Mouse (Mus musculus): ENCODE measurements around the gene Naa30. TPM values are rescaled to one million over a fixed set of nuclear protein-coding genes. Genes with fewer than 3 reads are reported as not detected.

Naa30 gene
- 10.9 and 11.4 TPM in 2 replicates for polyA plus RNA-seq (2015; fragmentation: Nextera tagmentation; extraction: Ambion mirVana)

DNA sequence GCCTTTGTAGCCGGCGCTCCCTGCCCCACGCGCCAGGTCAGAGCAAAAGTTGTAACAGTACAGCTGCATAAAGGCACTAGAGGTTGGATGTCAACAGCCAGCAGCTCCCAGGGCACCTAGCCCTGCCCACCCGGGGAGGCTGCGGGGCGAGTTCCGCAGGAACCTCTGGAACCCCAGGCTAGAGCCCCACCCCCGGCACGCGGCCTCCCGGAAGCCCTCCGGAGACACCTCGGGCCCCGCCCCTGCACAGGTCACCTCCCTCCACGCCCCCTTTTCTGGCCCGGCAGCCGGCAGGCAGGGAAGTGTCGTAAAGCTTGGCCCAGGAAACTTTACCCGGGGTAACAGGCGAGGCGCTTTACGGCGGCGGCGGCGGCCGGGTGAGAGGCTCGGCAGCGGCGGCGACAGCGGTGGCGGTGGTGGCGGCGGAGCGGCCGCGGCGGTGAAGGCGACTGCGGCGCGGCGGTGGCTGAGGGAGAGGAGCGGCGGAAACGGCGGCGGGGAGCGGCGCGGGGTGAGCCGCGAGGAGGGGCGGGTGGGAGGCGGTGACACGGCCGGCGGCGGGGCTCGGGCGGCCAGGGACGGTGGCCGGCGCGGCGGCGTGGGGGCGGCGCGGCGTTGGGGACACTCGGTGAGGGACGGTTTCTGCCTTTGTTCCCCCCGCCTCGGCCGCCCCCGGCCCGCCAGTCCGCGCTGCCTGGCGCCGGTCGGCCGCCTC lies at the start of gene Naa30:
TSS of gene Naa30 (plus strand) at position 360 of the 715 bp plus-strand sequence.
- Histone ChIP-seq H3K9ac (ENCODE audit: low read depth, low read length) (peak within 1 kb of the TSS; percentile 95), H3K4me1 (replicated peaks; ENCODE audit: control insufficient read depth, insufficient read depth, low read length) (no peaks in the 10 kb centered on the region), H3K9me3 (ENCODE audit: control insufficient read depth) (no peaks in the 10 kb centered on the region), H3K4me3 (ENCODE audit: low read depth, low read length) (peak within 1 kb of the TSS; percentile 97), H3K27ac (ENCODE audit: low read depth, low read length) (peak within 1 kb of the TSS; percentile 91), H3K27me3 (replicated peaks; ENCODE audit: control insufficient read depth, insufficient read depth, low read length) (no peaks in the 10 kb centered on the region), H3K4me2 (replicated peaks; ENCODE audit: low read depth) (peak within 1 kb of the TSS; percentile 87), H3K36me3 (ENCODE audit: control insufficient read depth, insufficient read depth) (no peaks in the 10 kb centered on the region)
- under 1% methylated on average over 42 of the region's 86 CpGs for WGBS
- TF ChIP-seq CTCF (IDR thresholded peaks at IDR 0.05; ENCODE audit: low read depth) = no peak
- ATAC-seq = peak; percentile 90

DNA sequence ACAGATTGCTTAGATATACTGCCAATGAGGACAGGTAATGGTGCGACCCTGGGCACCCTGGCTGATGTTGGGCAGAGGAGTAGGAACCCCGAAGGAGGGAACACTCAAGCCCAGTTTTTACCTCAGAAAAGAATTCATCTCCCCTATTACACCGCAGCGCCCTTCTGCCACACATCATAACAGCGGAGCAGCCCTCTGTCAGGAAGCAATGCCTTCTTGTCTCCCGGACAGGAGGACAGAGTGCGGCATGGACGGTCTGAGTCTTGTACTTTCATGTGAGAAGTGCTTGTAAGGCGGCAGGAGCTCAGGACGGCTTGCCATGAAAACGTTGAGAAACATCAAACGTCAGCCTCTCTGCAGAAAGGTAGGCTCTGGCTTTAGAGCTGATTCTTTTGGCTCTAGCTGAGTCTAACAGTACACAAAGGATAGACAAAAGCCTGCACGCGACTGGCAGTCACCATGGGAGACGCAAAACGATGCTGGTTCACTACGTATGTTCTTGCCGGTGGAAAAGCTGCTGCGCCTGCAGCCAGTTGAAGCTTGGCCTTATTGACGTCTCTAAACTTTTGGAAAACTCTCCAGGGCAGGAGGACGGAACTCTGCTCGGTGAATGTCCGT lies 44.8 kb upstream of the Naa30 start:
- Histone ChIP-seq H3K4me2 (replicated peaks; ENCODE audit: low read depth) (no peak overlapping the region), H3K9ac (ENCODE audit: low read depth, low read length) (no peak overlapping the region), H3K9me3 (ENCODE audit: control insufficient read depth) (0 out of 2 replicates have a peak, but pooled peaks cover 3% of the 10 kb centered on the region), H3K27me3 (replicated peaks; ENCODE audit: control insufficient read depth, insufficient read depth, low read length) (no peaks in the 10 kb centered on the region), H3K27ac (ENCODE audit: low read depth, low read length) (no peak overlapping the region), H3K4me3 (ENCODE audit: low read depth, low read length) (no peak overlapping the region), H3K4me1 (replicated peaks; ENCODE audit: control insufficient read depth, insufficient read depth, low read length) (no peaks in the 10 kb centered on the region), H3K36me3 (ENCODE audit: control insufficient read depth, insufficient read depth) (no peaks in the 10 kb centered on the region)
- ATAC-seq = no peak
- no peak for TF ChIP-seq CTCF (IDR thresholded peaks at IDR 0.05; ENCODE audit: low read depth)
- 83% methylated on average over 23 of the region's 23 CpGs for WGBS

DNA sequence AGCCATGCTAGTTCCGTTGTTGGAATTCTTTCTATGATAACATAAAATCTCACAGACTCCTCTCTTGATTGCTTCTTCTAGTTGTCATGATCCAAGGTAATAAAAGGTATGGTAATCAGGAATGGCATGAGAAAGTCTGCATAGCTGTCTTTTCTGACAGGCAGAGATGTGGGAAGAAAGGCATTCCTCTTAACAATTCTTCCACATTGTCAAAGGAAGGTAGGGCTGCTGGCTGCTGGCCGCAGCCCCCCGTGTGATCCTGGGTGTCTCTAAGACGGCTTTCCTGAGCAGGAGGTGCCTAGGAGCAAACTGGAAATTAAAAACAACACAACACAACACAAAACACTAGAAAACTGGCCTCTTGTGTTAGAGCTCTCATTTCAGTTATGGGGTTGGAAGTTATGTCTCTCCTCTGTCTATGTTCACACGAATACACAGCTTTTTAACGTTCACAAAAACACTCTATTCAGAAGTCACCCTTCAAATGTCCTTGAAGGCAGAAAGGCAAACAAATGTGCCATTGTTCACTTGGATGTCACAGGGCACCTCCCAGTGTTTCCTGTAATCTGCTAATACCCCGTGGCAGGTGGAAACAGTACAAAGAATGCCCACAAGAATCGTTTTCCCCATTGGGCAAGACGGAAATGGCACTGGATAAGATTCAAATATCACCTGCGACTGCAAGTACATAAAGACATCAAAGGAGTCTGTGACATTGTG lies 43.3 kb upstream of the Naa30 start:
- 0 out of 2 replicates have a peak, but pooled peaks cover 3% of the 10 kb centered on the region for H3K9me3 ChIP-seq (ENCODE audit: control insufficient read depth)
- no peak overlapping the region for H3K9ac ChIP-seq (ENCODE audit: low read depth, low read length)
- WGBS = 60% methylated on average over 10 of the region's 10 CpGs
- no peaks in the 10 kb centered on the region for H3K4me1 ChIP-seq (replicated peaks; ENCODE audit: control insufficient read depth, insufficient read depth, low read length)
- H3K27me3 ChIP-seq (replicated peaks; ENCODE audit: control insufficient read depth, insufficient read depth, low read length) = no peaks in the 10 kb centered on the region
- ATAC-seq = no peak
- no peak overlapping the region for H3K4me3 ChIP-seq (ENCODE audit: low read depth, low read length)
- H3K27ac ChIP-seq (ENCODE audit: low read depth, low read length) = no peak overlapping the region
- TF ChIP-seq CTCF (IDR thresholded peaks at IDR 0.05; ENCODE audit: low read depth) = no peak
- H3K4me2 ChIP-seq (replicated peaks; ENCODE audit: low read depth) = no peak overlapping the region
- no peaks in the 10 kb centered on the region for H3K36me3 ChIP-seq (ENCODE audit: control insufficient read depth, insufficient read depth)

DNA sequence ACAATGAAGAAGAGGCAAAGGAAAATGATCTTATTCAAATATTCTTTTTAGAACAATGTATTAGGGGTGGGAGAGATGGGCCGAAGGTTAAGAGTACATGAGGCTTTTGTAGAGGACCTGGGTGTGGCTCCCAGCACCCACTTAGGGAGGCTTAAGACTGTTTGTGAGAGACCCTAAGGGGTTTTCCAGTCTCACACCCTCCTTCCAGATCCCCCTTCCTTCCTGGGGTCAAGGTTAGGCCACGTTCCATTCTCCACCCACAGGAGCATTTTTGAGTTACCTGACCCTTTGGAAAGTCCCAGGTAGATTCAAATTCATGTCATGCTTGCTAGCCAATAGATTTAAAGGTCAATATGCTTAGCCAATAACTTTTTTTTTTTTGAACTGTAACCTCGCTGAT lies 39.6 kb upstream of the Naa30 start:
- 0 out of 2 replicates have a peak, but pooled peaks cover 3% of the 10 kb centered on the region for H3K9me3 ChIP-seq (ENCODE audit: control insufficient read depth)
- H3K27ac ChIP-seq (ENCODE audit: low read depth, low read length) = no peak overlapping the region
- H3K4me3 ChIP-seq (ENCODE audit: low read depth, low read length) = no peak overlapping the region
- H3K9ac ChIP-seq (ENCODE audit: low read depth, low read length) = no peak overlapping the region
- no peak for ATAC-seq
- no peaks in the 10 kb centered on the region for H3K4me1 ChIP-seq (replicated peaks; ENCODE audit: control insufficient read depth, insufficient read depth, low read length)
- WGBS = 92% methylated on average over 3 of the region's 3 CpGs
- no peaks in the 10 kb centered on the region for H3K27me3 ChIP-seq (replicated peaks; ENCODE audit: control insufficient read depth, insufficient read depth, low read length)
- no peak for TF ChIP-seq CTCF (IDR thresholded peaks at IDR 0.05; ENCODE audit: low read depth)
- H3K36me3 ChIP-seq (ENCODE audit: control insufficient read depth, insufficient read depth) = no peaks in the 10 kb centered on the region
- no peak overlapping the region for H3K4me2 ChIP-seq (replicated peaks; ENCODE audit: low read depth)

DNA sequence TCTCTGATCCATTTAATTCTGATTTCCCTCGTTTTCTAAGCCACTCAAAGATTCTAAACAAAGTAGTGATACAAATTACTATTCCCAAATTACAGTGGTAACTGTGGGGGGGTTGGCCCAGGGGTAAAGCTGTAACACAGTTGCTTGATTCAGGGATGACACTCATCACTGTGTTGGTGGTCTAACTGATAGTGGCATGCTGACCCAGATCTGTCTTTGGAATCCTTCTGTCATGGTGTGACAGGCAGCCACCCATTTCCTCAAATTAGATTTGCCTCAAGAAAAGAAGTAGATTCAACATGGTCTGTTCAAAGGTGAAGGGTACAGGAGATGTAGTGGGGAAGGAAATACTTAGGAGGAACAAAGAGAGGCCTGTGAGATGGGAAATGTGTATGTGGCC lies 33.9 kb upstream of the Naa30 start:
- Histone ChIP-seq H3K9me3 (ENCODE audit: control insufficient read depth) (no peaks in the 10 kb centered on the region), H3K36me3 (ENCODE audit: control insufficient read depth, insufficient read depth) (no peaks in the 10 kb centered on the region), H3K27me3 (replicated peaks; ENCODE audit: control insufficient read depth, insufficient read depth, low read length) (no peaks in the 10 kb centered on the region), H3K4me3 (ENCODE audit: low read depth, low read length) (no peak overlapping the region), H3K4me1 (replicated peaks; ENCODE audit: control insufficient read depth, insufficient read depth, low read length) (no peaks in the 10 kb centered on the region), H3K4me2 (replicated peaks; ENCODE audit: low read depth) (no peak overlapping the region), H3K27ac (ENCODE audit: low read depth, low read length) (no peak overlapping the region), H3K9ac (ENCODE audit: low read depth, low read length) (no peak overlapping the region)
- no peak for TF ChIP-seq CTCF (IDR thresholded peaks at IDR 0.05; ENCODE audit: low read depth)
- 56% methylated on average over 1 of the region's 1 CpGs for WGBS
- ATAC-seq = no peak

DNA sequence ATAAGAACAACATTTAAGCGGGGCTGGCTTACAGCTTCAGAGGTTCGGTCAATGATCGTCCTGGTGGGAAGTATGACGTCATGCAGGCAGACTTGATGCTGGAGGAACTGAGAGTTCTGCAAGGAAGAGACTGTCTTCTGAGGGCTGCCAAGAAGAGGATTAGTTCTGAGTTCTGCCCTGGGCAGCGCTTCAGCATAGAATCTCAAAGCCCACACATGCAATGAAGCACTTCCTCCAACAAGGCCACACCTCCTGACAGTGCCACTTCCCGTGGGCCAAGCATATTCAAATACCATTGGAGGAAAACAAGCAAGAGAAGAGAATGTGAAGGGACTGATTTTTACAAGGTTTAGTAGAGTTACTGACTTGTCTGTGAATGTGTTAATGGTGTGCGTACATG lies 31.3 kb upstream of the Naa30 start:
- Histone ChIP-seq H3K9ac (ENCODE audit: low read depth, low read length) (no peak overlapping the region), H3K36me3 (ENCODE audit: control insufficient read depth, insufficient read depth) (no peaks in the 10 kb centered on the region), H3K9me3 (ENCODE audit: control insufficient read depth) (no peaks in the 10 kb centered on the region), H3K4me1 (replicated peaks; ENCODE audit: control insufficient read depth, insufficient read depth, low read length) (no peaks in the 10 kb centered on the region), H3K27ac (ENCODE audit: low read depth, low read length) (no peak overlapping the region), H3K4me2 (replicated peaks; ENCODE audit: low read depth) (no peak overlapping the region), H3K27me3 (replicated peaks; ENCODE audit: control insufficient read depth, insufficient read depth, low read length) (no peaks in the 10 kb centered on the region), H3K4me3 (ENCODE audit: low read depth, low read length) (no peak overlapping the region)
- no peak for TF ChIP-seq CTCF (IDR thresholded peaks at IDR 0.05; ENCODE audit: low read depth)
- ATAC-seq = no peak
- WGBS = 90% methylated on average over 7 of the region's 7 CpGs

Data from intestine, postnatal 0 days (tissue).